Comparison of ENCODE assay signal across 13 mouse cellular contexts in the genomic region with DNA sequence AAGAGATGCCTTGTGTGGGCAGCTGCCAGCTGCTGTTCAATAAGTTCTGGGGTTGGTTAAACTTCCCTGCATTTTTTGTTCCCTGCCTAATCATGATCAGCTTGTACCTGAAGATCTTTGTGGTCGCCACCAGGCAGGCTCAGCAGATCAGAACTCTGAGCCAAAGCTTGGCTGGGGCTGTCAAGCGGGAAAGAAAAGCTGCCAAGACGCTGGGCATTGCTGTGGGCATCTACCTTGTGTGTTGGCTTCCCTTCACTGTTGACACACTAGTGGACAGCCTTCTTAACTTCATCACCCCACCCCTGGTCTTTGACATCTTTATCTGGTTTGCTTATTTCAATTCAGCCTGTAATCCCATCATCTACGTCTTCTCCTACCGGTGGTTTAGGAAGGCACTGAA.
"Had no signal": no experiment of that assay in that cellular context is flagged by ENCODE, and none has a peak within 500 bp of the region (broad histone marks: within the 10 kb centered on the region; RNA-seq: fewer than 3 reads in every experiment).

No protein-coding gene starts in this region.

- DNase-seq: gastrocnemius, postnatal 14 days; gastrocnemius, postnatal 36 days; heart, adult 18-20 months; heart, postnatal 14 days; heart, postnatal 36 days; kidney, adult 11 months; kidney, adult 2 months; kidney, adult 9 months; kidney, postnatal 14 days; kidney, postnatal 36 days; layer of hippocampus, adult 9-11 months; layer of hippocampus, postnatal 36 days; left cerebral cortex, postnatal 4 days had no signal
